Mouse (Mus musculus): ENCODE measurements at regions not wholly inside any gene's neighbourhood (a gene's known extent, or its start where the extent isn't known, plus 50 kb on each side); places are given as distances from the start of the nearest gene placed in this dataset.

DNA sequence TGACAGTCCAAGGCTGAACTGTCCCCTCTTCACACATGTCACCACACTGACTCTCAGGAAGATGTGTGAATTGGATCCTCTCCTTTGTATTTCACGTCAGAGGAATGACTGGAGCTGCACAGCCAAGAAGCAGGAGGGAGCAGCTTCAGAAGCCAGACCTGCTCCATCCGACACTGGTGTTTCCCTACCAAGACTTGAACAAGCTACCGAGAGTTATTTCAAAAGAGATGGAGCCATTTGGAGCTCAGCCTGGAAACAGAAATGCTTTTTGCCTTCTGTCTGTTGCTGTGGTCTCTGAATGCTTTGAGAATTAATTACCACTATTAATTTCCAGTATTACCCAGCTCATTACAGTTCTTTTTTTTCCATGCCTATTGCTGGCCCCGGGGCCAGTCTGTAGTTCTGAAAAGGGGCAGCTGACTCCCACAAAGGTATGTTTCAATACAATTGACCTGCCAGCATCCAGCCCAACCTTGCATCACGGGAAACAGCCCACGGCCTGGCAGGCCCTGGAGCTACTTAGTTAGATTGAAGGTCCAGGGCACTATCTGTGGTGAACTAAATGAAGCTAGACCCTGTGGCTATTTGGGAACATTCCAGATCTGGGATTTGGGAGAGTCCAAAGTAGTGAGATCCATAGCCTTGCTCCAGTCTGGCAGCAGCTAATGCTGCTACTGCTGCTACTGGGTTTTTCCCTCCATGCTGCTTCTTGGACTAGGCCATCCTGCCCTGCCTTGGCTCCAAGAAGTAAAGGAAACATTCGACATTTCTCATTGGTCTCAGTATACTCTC lies 73.1 kb upstream of the Rasgrf1 start:
- DNase-seq (ENCODE audit: low spot score) (no peak), ATAC-seq (replicated peaks; ENCODE audit: insufficient number of reproducible peaks, low FRiP score, low TSS enrichment, low read depth) (no peak)
- Histone ChIP-seq H3K27me3 (ENCODE audit: control insufficient read depth, insufficient read depth, low read length) (no peaks in the 10 kb centered on the region), H3K9me3 (replicated peaks; ENCODE audit: control insufficient read depth, low read length) (no peaks in the 10 kb centered on the region), H3K4me1 (ENCODE audit: control insufficient read depth, insufficient read depth, low read length) (no peaks in the 10 kb centered on the region), H3K4me3 (ENCODE audit: low read depth, low read length) (no peak overlapping the region), H3K9ac (replicated peaks; ENCODE audit: low read length) (no peak overlapping the region), H3K27ac (replicated peaks; ENCODE audit: low read depth, low read length) (no peak overlapping the region), H3K4me2 (ENCODE audit: low read depth, low read length) (no peak overlapping the region), H3K36me3 (replicated peaks; ENCODE audit: control insufficient read depth, insufficient read depth, low read depth, low read length) (no peaks in the 10 kb centered on the region)
- WGBS, result 80% methylated on average over 7 of the region's 7 CpGs

DNA sequence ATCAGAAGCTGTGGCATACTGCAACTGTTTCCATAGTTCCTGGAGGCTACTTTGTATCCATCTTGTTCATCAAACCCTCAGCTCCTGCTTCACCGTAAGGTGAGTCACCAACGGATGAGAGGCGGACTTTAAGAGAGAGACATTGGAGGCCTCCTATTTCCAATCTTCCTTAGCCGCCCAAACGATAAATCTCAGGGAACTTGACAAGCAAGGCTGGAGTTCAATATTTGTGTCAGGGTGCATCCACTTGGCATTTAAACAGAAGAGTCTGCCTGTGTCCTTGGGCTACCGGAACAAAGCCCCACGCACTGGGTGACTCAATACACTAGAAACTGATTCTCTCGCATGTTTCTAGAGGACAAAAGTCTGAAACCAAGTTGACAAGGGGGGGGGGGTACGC lies 76.1 kb upstream of the Rasgrf1 start:
- Histone ChIP-seq H3K4me2 (ENCODE audit: low read depth, low read length) (no peak overlapping the region), H3K36me3 (replicated peaks; ENCODE audit: control insufficient read depth, insufficient read depth, low read depth, low read length) (no peaks in the 10 kb centered on the region), H3K9me3 (replicated peaks; ENCODE audit: control insufficient read depth, low read length) (no peaks in the 10 kb centered on the region), H3K4me1 (ENCODE audit: control insufficient read depth, insufficient read depth, low read length) (no peaks in the 10 kb centered on the region), H3K27me3 (ENCODE audit: control insufficient read depth, insufficient read depth, low read length) (no peaks in the 10 kb centered on the region), H3K27ac (replicated peaks; ENCODE audit: low read depth, low read length) (no peak overlapping the region), H3K4me3 (ENCODE audit: low read depth, low read length) (no peak overlapping the region), H3K9ac (replicated peaks; ENCODE audit: low read length) (no peak overlapping the region)
- ATAC-seq (replicated peaks; ENCODE audit: insufficient number of reproducible peaks, low FRiP score, low TSS enrichment, low read depth) (no peak), DNase-seq (ENCODE audit: low spot score) (no peak)
- 85% methylated on average over 9 of the region's 9 CpGs for WGBS

DNA sequence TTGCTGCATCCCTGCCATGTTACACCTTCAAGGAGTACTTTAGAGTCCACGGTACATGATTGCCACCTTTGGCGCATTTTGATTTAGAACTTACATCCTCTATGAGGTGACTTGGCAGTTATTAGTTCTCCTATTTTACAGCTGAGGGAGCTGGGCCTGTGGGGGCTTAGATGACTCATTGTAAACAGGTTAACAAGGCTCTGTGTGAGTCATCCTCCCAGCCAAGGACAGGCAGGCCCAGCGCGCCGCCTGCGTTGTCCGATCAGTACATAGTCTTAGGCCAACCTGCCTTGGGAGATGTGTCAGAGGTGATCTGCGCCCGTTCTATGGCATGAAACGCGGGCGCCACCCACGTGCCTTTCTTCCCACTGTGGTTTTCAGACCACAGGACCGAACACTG lies 77.9 kb upstream of the Rasgrf1 start:
- Histone ChIP-seq H3K9me3 (replicated peaks; ENCODE audit: control insufficient read depth, low read length) (no peaks in the 10 kb centered on the region), H3K4me2 (ENCODE audit: low read depth, low read length) (no peak overlapping the region), H3K27ac (replicated peaks; ENCODE audit: low read depth, low read length) (no peak overlapping the region), H3K4me3 (ENCODE audit: low read depth, low read length) (no peak overlapping the region), H3K9ac (replicated peaks; ENCODE audit: low read length) (no peak overlapping the region), H3K27me3 (ENCODE audit: control insufficient read depth, insufficient read depth, low read length) (no peaks in the 10 kb centered on the region), H3K36me3 (replicated peaks; ENCODE audit: control insufficient read depth, insufficient read depth, low read depth, low read length) (no peaks in the 10 kb centered on the region), H3K4me1 (ENCODE audit: control insufficient read depth, insufficient read depth, low read length) (no peaks in the 10 kb centered on the region)
- 93% methylated on average over 14 of the region's 14 CpGs for WGBS
- DNase-seq (ENCODE audit: low spot score), result no peak
- no peak for ATAC-seq (replicated peaks; ENCODE audit: insufficient number of reproducible peaks, low FRiP score, low TSS enrichment, low read depth)

DNA sequence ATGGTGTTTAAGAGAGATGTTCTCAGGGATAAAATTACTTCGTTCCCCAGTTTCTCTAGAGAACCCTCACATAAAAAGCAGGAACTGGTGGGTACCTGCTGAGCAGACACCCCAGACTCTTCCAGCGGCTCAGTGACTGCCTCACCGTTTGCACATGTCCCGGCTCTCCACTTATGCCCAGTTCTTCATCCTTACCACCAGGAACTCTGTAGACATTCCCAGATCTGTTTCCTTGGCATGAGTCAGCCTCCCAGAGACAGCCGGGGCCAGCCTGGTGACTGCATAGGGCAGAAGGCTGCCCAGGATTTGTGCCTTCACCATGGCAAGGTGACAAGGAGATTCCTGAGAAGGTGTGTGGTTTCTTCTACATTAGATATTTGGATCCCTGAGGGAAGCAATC lies 81.6 kb upstream of the Rasgrf1 start:
- DNase-seq (ENCODE audit: low spot score) (no peak), ATAC-seq (replicated peaks; ENCODE audit: insufficient number of reproducible peaks, low FRiP score, low TSS enrichment, low read depth) (no peak)
- Histone ChIP-seq H3K27me3 (ENCODE audit: control insufficient read depth, insufficient read depth, low read length) (no peaks in the 10 kb centered on the region), H3K9me3 (replicated peaks; ENCODE audit: control insufficient read depth, low read length) (no peaks in the 10 kb centered on the region), H3K4me2 (ENCODE audit: low read depth, low read length) (no peak overlapping the region), H3K27ac (replicated peaks; ENCODE audit: low read depth, low read length) (no peak overlapping the region), H3K4me1 (ENCODE audit: control insufficient read depth, insufficient read depth, low read length) (no peaks in the 10 kb centered on the region), H3K9ac (replicated peaks; ENCODE audit: low read length) (no peak overlapping the region), H3K36me3 (replicated peaks; ENCODE audit: control insufficient read depth, insufficient read depth, low read depth, low read length) (no peaks in the 10 kb centered on the region), H3K4me3 (ENCODE audit: low read depth, low read length) (no peak overlapping the region)
- 78% methylated on average over 5 of the region's 5 CpGs for WGBS

DNA sequence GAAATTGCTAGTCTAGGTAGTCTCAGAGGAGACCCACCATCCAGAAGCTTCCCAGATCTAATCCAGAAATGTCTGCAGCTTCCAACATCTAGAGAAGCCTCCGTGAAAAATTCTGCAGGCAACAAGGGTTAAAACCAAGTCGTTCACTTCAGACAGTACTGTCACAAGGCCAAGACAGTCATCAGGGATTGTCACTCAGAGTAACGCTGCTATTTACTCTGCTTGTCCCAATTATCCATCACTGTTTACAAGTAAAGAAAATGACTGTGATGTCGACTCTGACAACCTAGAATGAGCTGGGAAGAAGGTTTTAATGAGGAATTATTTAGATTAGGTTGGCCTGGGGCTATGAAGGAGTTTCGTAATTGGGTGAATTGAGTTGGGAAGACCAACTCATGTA lies 82.1 kb upstream of the Rasgrf1 start:
- ATAC-seq (replicated peaks; ENCODE audit: insufficient number of reproducible peaks, low FRiP score, low TSS enrichment, low read depth) (no peak), DNase-seq (ENCODE audit: low spot score) (no peak)
- Histone ChIP-seq H3K4me2 (ENCODE audit: low read depth, low read length) (no peak overlapping the region), H3K27ac (replicated peaks; ENCODE audit: low read depth, low read length) (no peak overlapping the region), H3K4me1 (ENCODE audit: control insufficient read depth, insufficient read depth, low read length) (no peaks in the 10 kb centered on the region), H3K36me3 (replicated peaks; ENCODE audit: control insufficient read depth, insufficient read depth, low read depth, low read length) (no peaks in the 10 kb centered on the region), H3K9me3 (replicated peaks; ENCODE audit: control insufficient read depth, low read length) (no peaks in the 10 kb centered on the region), H3K4me3 (ENCODE audit: low read depth, low read length) (no peak overlapping the region), H3K9ac (replicated peaks; ENCODE audit: low read length) (no peak overlapping the region), H3K27me3 (ENCODE audit: control insufficient read depth, insufficient read depth, low read length) (no peaks in the 10 kb centered on the region)
- WGBS, result 56% methylated on average over 5 of the region's 5 CpGs

DNA sequence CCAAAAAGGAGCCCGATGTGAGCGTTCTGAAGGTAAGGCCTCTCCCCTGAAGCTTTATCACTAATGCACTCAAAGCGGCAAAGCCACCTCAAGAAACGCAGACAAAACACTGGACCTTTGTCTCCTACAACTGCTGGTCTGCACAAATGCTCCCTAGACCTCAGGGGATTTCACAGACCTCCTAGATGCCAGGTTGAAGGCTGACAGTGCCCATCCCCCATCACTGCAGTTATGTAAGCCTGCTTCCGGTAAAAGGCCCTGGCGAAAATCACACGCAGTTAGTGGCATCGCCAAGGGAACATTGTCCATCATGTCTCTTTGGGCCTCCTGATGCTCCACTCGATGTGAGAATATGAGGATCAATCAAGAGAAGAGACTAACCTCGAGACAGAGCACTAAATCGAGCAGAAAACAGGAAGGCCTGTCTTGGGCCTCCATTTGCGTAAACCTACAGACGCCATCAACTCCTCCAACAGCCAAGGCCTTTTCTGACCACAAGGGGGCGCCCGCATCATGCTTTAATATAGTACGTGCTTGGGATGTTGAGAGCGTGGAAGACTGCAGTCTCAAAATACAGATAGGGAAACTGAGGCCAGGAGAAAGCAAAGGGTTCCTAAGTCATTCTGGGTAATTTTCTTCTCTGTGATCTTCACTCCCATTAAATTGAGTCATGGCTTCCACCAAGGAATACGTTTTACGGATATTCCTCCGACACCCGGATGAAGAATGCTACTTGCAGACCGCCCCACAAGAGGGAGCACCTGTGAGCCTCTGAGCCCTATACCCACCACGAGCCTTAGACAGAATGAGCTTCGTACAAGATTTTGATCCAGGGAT lies 82.8 kb upstream of the Rasgrf1 start:
- 32% methylated on average over 24 of the region's 24 CpGs for WGBS
- Histone ChIP-seq H3K4me3 (ENCODE audit: low read depth, low read length) (no peak overlapping the region), H3K4me2 (ENCODE audit: low read depth, low read length) (0 out of 2 replicates have a peak overlapping the region, but pooled peaks have one; percentile 14), H3K9ac (replicated peaks; ENCODE audit: low read length) (no peak overlapping the region), H3K9me3 (replicated peaks; ENCODE audit: control insufficient read depth, low read length) (no peaks in the 10 kb centered on the region), H3K27ac (replicated peaks; ENCODE audit: low read depth, low read length) (no peak overlapping the region), H3K27me3 (ENCODE audit: control insufficient read depth, insufficient read depth, low read length) (no peaks in the 10 kb centered on the region), H3K36me3 (replicated peaks; ENCODE audit: control insufficient read depth, insufficient read depth, low read depth, low read length) (no peaks in the 10 kb centered on the region), H3K4me1 (ENCODE audit: control insufficient read depth, insufficient read depth, low read length) (no peaks in the 10 kb centered on the region)
- ATAC-seq (replicated peaks; ENCODE audit: insufficient number of reproducible peaks, low FRiP score, low TSS enrichment, low read depth), result peak; percentile 80
- DNase-seq (ENCODE audit: low spot score), result peak; percentile 89

DNA sequence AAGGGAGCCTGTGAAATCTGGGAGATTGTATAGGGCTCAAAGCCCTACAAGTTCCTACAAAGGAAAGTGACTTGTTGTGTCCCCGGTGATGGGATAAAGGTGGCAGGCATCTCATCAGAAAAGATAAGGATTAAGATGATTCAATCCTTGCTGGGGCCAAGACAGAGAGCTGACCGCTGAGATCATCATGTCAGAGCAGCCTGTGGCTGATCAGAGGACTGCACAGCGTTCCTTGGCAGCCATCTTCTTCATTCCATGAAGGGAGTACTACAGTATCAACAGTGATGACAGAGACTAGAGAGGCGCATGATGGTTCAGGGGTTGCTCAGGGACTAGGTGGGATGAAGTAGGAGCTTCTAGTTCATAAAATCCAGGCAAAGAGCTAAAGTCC lies 83.6 kb upstream of the Ankrd34c start:
- no peaks in the 10 kb centered on the region for H3K36me3 ChIP-seq (replicated peaks; ENCODE audit: control insufficient read depth, insufficient read depth, low read depth, low read length)
- no peak overlapping the region for H3K4me2 ChIP-seq (ENCODE audit: low read depth, low read length)
- DNase-seq (ENCODE audit: low spot score), result no peak
- no peaks in the 10 kb centered on the region for H3K27me3 ChIP-seq (ENCODE audit: control insufficient read depth, insufficient read depth, low read length)
- no peaks in the 10 kb centered on the region for H3K9me3 ChIP-seq (replicated peaks; ENCODE audit: control insufficient read depth, low read length)
- no peaks in the 10 kb centered on the region for H3K4me1 ChIP-seq (ENCODE audit: control insufficient read depth, insufficient read depth, low read length)
- H3K4me3 ChIP-seq (ENCODE audit: low read depth, low read length), result no peak overlapping the region
- no peak overlapping the region for H3K9ac ChIP-seq (replicated peaks; ENCODE audit: low read length)
- no peak overlapping the region for H3K27ac ChIP-seq (replicated peaks; ENCODE audit: low read depth, low read length)
- 90% methylated on average over 4 of the region's 4 CpGs for WGBS
- ATAC-seq (replicated peaks; ENCODE audit: insufficient number of reproducible peaks, low FRiP score, low TSS enrichment, low read depth), result no peak
